ENCODE assay signal across 19 mouse cellular contexts in the genomic region with DNA sequence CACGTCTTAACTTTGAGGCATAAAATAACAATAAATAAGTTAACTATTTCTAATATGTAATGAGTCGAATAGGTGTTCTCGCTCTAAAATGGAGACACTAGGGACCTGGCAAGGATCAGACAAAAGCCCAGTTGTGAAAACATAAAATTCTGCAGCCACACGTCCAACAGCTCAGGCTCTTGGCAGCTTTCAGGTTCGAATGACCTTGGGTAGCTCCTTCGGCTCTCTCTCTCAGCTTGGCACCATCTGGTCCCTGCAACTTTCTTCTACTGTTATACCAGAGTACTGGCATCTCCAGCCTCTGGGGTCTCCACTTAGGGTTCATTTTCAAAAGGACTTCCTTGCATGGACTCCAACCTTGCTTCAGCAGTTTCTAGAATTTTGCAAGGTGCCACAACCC. TPM values are rescaled to one million over a fixed set of nuclear protein-coding genes. Genes with fewer than 3 reads are reported as not detected.
DNase-seq lines count a peak whose midpoint lies in the region.
"Had no signal": no experiment of that assay in that cellular context is flagged by ENCODE, and none has a peak within 500 bp of the region (broad histone marks: within the 10 kb centered on the region; RNA-seq: fewer than 3 reads in every experiment).

No protein-coding gene starts in this region.

- DNase-seq in adrenal gland, adult 2 months, result peak; percentile 56
- DNase-seq in adrenal gland, adult 18-20 months (ENCODE audit: low spot score in 2 of 2), result no peak
- DNase-seq in adrenal gland, postnatal 10 days, result peak; percentile 51
- no peak for DNase-seq in adrenal gland, postnatal 4 days (ENCODE audit: low spot score in 2 of 2)
- peak; percentile 50 for DNase-seq in adrenal gland, postnatal 14 days
- no peak for DNase-seq in adrenal gland, postnatal 25 days
- peak; percentile 38 to 39 for DNase-seq in adrenal gland, postnatal 36 days
- no peak for DNase-seq in adrenal gland, adult 8-10 months
- DNase-seq: B cell, adult 2 months; cerebellum, adult 11 months; cerebellum, adult 11-12 months; cerebellum, adult 18-20 months; cerebellum, adult 2 months; cerebellum, adult 8-10 months; cerebellum, adult 9-10 months; cerebellum, adult 9-11 months; cerebellum, postnatal 10 days; cerebellum, postnatal 14 days; cerebellum, postnatal 25 days had no signal

RNA-seq across cellular contexts. Expression of gene Acap2, which starts 53.3 kb away (rescaled TPM):
- 10 to 100 TPM; 31.9 to 40.2 TPM for total RNA-seq in adrenal gland, adult 2 months (2021)
- 8.3 and 9.6 TPM in 2 replicates for polyA plus RNA-seq in adrenal gland, adult 2 months (2012; rRNA removed)
- total RNA-seq in adrenal gland, adult 18-20 months (2021), result 10 to 100 TPM; 32.0 to 37.3 TPM
- 10 to 100 TPM; 39.0 to 39.1 TPM for total RNA-seq in adrenal gland, postnatal 10 days (2021)
- total RNA-seq in adrenal gland, postnatal 4 days (2021), result 10 to 100 TPM; 49.8 to 49.9 TPM
- total RNA-seq in adrenal gland, postnatal 14 days (2021), result 38.5 and 41.5 TPM in 2 replicates
- total RNA-seq in adrenal gland, postnatal 25 days (2021), result 43.3 and 49.5 TPM in 2 replicates
- total RNA-seq in adrenal gland, postnatal 36 days (2021), result 10 to 100 TPM; 41.2 to 49.0 TPM
- 10 to 100 TPM; 38.4 to 54.5 (median 46.0) TPM for total RNA-seq in adrenal gland, adult 8-10 months (2022)

Comparison
In these comparisons a context has a peak if more than half of its experiments do, and no peak if none do; other contexts are left out.
1. DNase-seq: peak in adrenal gland, adult 2 months (single experiment), adrenal gland, postnatal 10 days (single experiment), adrenal gland, postnatal 14 days (single experiment) and adrenal gland, postnatal 36 days (2 of 2); none in adrenal gland, adult 18-20 months (0 of 2), adrenal gland, postnatal 4 days (0 of 2), adrenal gland, postnatal 25 days (single experiment) and adrenal gland, adult 8-10 months (single experiment).